Comparison of ENCODE assay signal across 20 mouse cellular contexts in the genomic region with DNA sequence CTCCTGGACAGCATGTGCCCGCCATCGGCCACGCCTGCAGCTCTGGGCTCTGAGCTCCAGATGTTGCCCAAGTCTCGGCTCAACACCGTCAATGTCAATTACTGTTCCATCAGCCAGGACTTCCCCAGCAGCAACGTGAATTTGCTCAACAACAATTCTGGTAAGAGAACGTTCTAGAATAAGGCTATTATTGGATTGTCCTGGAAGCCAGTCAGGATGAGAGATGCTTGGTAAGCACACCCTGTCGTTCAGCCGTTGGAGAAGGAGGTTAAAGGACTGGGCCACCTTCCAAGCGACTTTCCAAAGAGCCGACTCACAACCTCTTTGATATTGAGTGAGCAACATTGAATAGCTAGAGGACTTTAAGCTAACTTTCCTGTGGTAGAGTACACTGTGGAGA. TPM values are rescaled to one million over a fixed set of nuclear protein-coding genes. Genes with fewer than 3 reads are reported as not detected.
A peak's percentile ranks its signal among the peaks of the same experiment; 100 is the strongest.
DNase-seq lines count a peak whose midpoint lies in the region; ATAC-seq lines count a peak whose summit lies in the region.
"Had no signal": no experiment of that assay in that cellular context is flagged by ENCODE, and none has a peak within 500 bp of the region (broad histone marks: within the 10 kb centered on the region; RNA-seq: fewer than 3 reads in every experiment).

No protein-coding gene starts in this region.

- H3K4me1 ChIP-seq in heart, embryonic 12.5 days (replicated peaks) = no peaks in the 10 kb centered on the region
- H3K4me1 ChIP-seq: forebrain, embryonic 15.5 days; midbrain, embryonic 10.5 days had no signal

- no peak overlapping the region for H3K4me2 ChIP-seq in heart, embryonic 12.5 days
- H3K4me2 ChIP-seq: forebrain, embryonic 15.5 days; hindbrain, embryonic 14.5 days; liver, embryonic 11.5 days had no signal

- ATAC-seq in heart, embryonic 12.5 days (ENCODE audit: insufficient number of reproducible peaks, low FRiP score) = no peak
- ATAC-seq: forebrain, embryonic 15.5 days; liver, postnatal 0 days; midbrain, embryonic 16.5 days had no signal

- DNase-seq in gastrocnemius, adult 18-20 months (ENCODE audit: low spot score) = peak; percentile 65
- DNase-seq in gastrocnemius, postnatal 4 days (ENCODE audit: low spot score in 2 of 2) = no peak
- peak; percentile 53 to 68 for DNase-seq in heart, adult 9 months (ENCODE audit: low spot score in 2 of 2)
- DNase-seq in NIH3T3 (ENCODE audit: low read depth) = peak; percentile 28
- peak; percentile 57 for DNase-seq in lung, postnatal 36 days
- no peak for DNase-seq in kidney, adult 18-20 months
- no peak for DNase-seq in ovary, adult 18-20 months (ENCODE audit: low spot score)
- DNase-seq: adrenal gland, postnatal 36 days; cerebellum, adult 9-10 months; gastrocnemius, postnatal 36 days; kidney, adult 9 months; kidney, postnatal 14 days; liver, postnatal 0 days; right cerebral cortex, adult 18-20 months had no signal

- 92% methylated on average over 11 of the region's 11 CpGs for WGBS in heart, embryonic 12.5 days

- no peak overlapping the region for H3K27ac ChIP-seq in heart, embryonic 12.5 days (ENCODE audit: poor library complexity, severe bottlenecking)
- H3K27ac ChIP-seq: forebrain, embryonic 15.5 days; hindbrain, embryonic 14.5 days; midbrain, embryonic 10.5 days had no signal

- H3K9me3 ChIP-seq in heart, embryonic 12.5 days (replicated peaks) = no peaks in the 10 kb centered on the region
- H3K9me3 ChIP-seq: forebrain, embryonic 15.5 days; midbrain, embryonic 10.5 days had no signal

- H3K27me3 ChIP-seq in heart, embryonic 12.5 days (replicated peaks) = no peaks in the 10 kb centered on the region
- H3K27me3 ChIP-seq: forebrain, embryonic 15.5 days had no signal

- H3K9ac ChIP-seq in heart, embryonic 12.5 days = no peak overlapping the region
- H3K9ac ChIP-seq: forebrain, embryonic 15.5 days; hindbrain, embryonic 14.5 days; liver, postnatal 0 days had no signal

- H3K4me3 ChIP-seq in heart, embryonic 12.5 days = no peak overlapping the region
- H3K4me3 ChIP-seq: forebrain, embryonic 15.5 days; midbrain, embryonic 10.5 days had no signal

- H3K36me3 ChIP-seq in heart, embryonic 12.5 days = peaks cover 92% of the 10 kb centered on the region

RNA-seq across cellular contexts. Expression of gene Ets2, which starts 13.2 kb away (rescaled TPM):
- total RNA-seq in gastrocnemius, adult 18-20 months (2021) = 10 to 100 TPM; 20.5 to 26.7 TPM
- 10 to 100 TPM; 72.6 to 74.5 TPM for total RNA-seq in gastrocnemius, postnatal 4 days (2021)
- polyA plus RNA-seq in heart, embryonic 12.5 days (2016; fragmentation: Nextera tagmentation; extraction: Ambion mirVana) = 52.0 and 59.0 TPM in 2 replicates

Comparison
In these comparisons a context has a peak if more than half of its experiments do, and no peak if none do; other contexts are left out.
1. DNase-seq: peak in gastrocnemius, adult 18-20 months (single experiment), heart, adult 9 months (2 of 2), NIH3T3 (single experiment) and lung, postnatal 36 days (single experiment); none in gastrocnemius, postnatal 4 days (0 of 2), kidney, adult 18-20 months (single experiment) and ovary, adult 18-20 months (single experiment).